Mouse (Mus musculus) midbrain, embryonic 13.5 days (tissue): ENCODE measurements at regions not wholly inside any gene's neighbourhood (a gene's known extent, or its start where the extent isn't known, plus 50 kb on each side); places are given as distances from the start of the nearest gene placed in this dataset.

Experiments
- ATAC-seq: fragments of 200-750 bp; cut with Nextera tagmentation; 2 replicates; pipeline ENCODE4 v1.8.0; 2017; ENCODE audit warnings: mild to moderate bottlenecking, moderate TSS enrichment, moderate library complexity
- H3K27ac ChIP-seq: fragments of 300-500 bp; sonication (generic); 2 replicates; pipeline ENCODE4 v1.5.1; 2015; ENCODE audit warnings: inconsistent platforms, mild to moderate bottlenecking, moderate library complexity
- H3K27me3 ChIP-seq: fragments of 300-500 bp; sonication (generic); 2 replicates; pipeline ENCODE4 v1.6.1; 2015; ENCODE audit warnings: mild to moderate bottlenecking, inconsistent platforms
- H3K36me3 ChIP-seq: fragments of 300-500 bp; sonication (generic); 2 replicates; pipeline ENCODE4 v1.6.1; 2015; ENCODE audit warnings: mild to moderate bottlenecking, inconsistent platforms
- H3K4me1 ChIP-seq: fragments of 300-500 bp; sonication (generic); replicated peaks from 2 replicates; pipeline ENCODE4 v1.6.1; 2015; ENCODE audit warnings: inconsistent platforms
- H3K4me2 ChIP-seq: fragments of 300-500 bp; sonication (generic); replicated peaks from 2 replicates; pipeline ENCODE4 v1.6.1; 2015; ENCODE audit warnings: moderate library complexity, mild to moderate bottlenecking, inconsistent platforms
- H3K4me3 ChIP-seq: fragments of 300-500 bp; sonication (generic); replicated peaks from 2 replicates; pipeline ENCODE4 v1.5.1; 2015; ENCODE audit warnings: mild to moderate bottlenecking, inconsistent platforms
- H3K9ac ChIP-seq: fragments of 300-500 bp; sonication (generic); replicated peaks from 2 replicates; pipeline ENCODE4 v1.6.1; 2015; ENCODE audit warnings: mild to moderate bottlenecking, inconsistent platforms
- H3K9me3 ChIP-seq: fragments of 300-500 bp; sonication (generic); 2 replicates; pipeline ENCODE4 v1.6.1; 2016; ENCODE audit warnings: mild to moderate bottlenecking, inconsistent platforms
- WGBS: fragments of 180-500 bp; shearing (Covaris S2); methylation state at CpG from one replicate; pipeline ENCODE4 v1.1.7; 2015; 5-methylcytosine and 5-hydroxymethylcytosine counted together

GRCm38 (mm10) chr6:27211953-27212352, 923.0 kb downstream of the Grm8 start:
- Histone ChIP-seq H3K9me3 (no peaks in the 10 kb centered on the region), H3K4me1 (no peaks in the 10 kb centered on the region), H3K27ac (no peak overlapping the region), H3K4me3 (no peak overlapping the region), H3K27me3 (no peaks in the 10 kb centered on the region), H3K4me2 (no peak overlapping the region), H3K36me3 (no peaks in the 10 kb centered on the region), H3K9ac (no peak overlapping the region)
- ATAC-seq, result no peak
- WGBS, result 77% methylated on average over 4 of the region's 4 CpGs

GRCm38 (mm10) chr6:27161643-27162042, 973.3 kb downstream of the Grm8 start:
- Histone ChIP-seq H3K4me2 (no peak overlapping the region), H3K9ac (no peak overlapping the region), H3K4me3 (no peak overlapping the region), H3K27me3 (no peaks in the 10 kb centered on the region), H3K9me3 (no peaks in the 10 kb centered on the region), H3K36me3 (no peaks in the 10 kb centered on the region), H3K4me1 (no peaks in the 10 kb centered on the region), H3K27ac (no peak overlapping the region)
- WGBS, result 65% methylated on average over 2 of the region's 2 CpGs
- ATAC-seq, result peak; percentile 55
